Mouse (Mus musculus) testis, postnatal 10 days (tissue): ENCODE results near the gene Mettl7a3.
"Not testable (repeated sequence)": the region's sequence is repeated elsewhere in the genome, so short reads cannot be mapped to it uniquely, and the experiment has no call there.

Source experiments
- DNase-seq: peaks from one replicate; pipeline ENCODE4 v3.0.0; 2021; ENCODE audit warnings: low spot score

Mettl7a3 gene

GRCm38 (mm10) chr15:100334629-100335028 lies at the start of gene Mettl7a3:
Gene Mettl7a3 (plus strand): TSS chr15:100334929.
- no peak for DNase-seq

- DNase-seq = no peak
These were observed 45.7 kb upstream of the Mettl7a3 start for GRCm38 (mm10) chr15:100288980-100289379.

GRCm38 (mm10) chr15:100290858-100291257 lies 43.9 kb upstream of the Mettl7a3 start:
- no peak for DNase-seq

GRCm38 (mm10) chr15:100292326-100292725 lies 42.4 kb upstream of the Mettl7a3 start:
- no peak for DNase-seq

GRCm38 (mm10) chr15:100297856-100298255 lies 36.9 kb upstream of the Mettl7a3 start:
- DNase-seq = no peak

- no peak for DNase-seq
These were observed 34.2 kb upstream of the Mettl7a3 start for GRCm38 (mm10) chr15:100300499-100300898.

GRCm38 (mm10) chr15:100301556-100301955 lies 33.2 kb upstream of the Mettl7a3 start:
- DNase-seq = no peak

- no peak for DNase-seq
These were observed 31.2 kb upstream of the Mettl7a3 start for GRCm38 (mm10) chr15:100303428-100304018.

- peak; percentile 86 for DNase-seq
These were observed 30.4 kb upstream of the Mettl7a3 start, which contains the start of gene Mettl7a1 for GRCm38 (mm10) chr15:100304019-100304991. Gene Mettl7a1 (plus strand): TSS chr15:100304140.

- no peak for DNase-seq
These were observed 28.5 kb upstream of the Mettl7a3 start for GRCm38 (mm10) chr15:100306201-100306600.

- DNase-seq = not testable (repeated sequence)
These were observed 27.2 kb upstream of the Mettl7a3 start for GRCm38 (mm10) chr15:100307438-100308096.

- no peak for DNase-seq
These were observed 22.4 kb upstream of the Mettl7a3 start for GRCm38 (mm10) chr15:100312346-100312745.

GRCm38 (mm10) chr15:100314448-100315145 lies 20.1 kb upstream of the Mettl7a3 start:
- no peak for DNase-seq

- DNase-seq = not testable (repeated sequence)
These were observed 16.6 kb upstream of the Mettl7a3 start for GRCm38 (mm10) chr15:100318014-100318671.

- no peak for DNase-seq
These were observed 14.8 kb upstream of the Mettl7a3 start for GRCm38 (mm10) chr15:100319884-100320283.

GRCm38 (mm10) chr15:100320295-100320905 lies 14.3 kb upstream of the Mettl7a3 start:
- no peak for DNase-seq

- no peak for DNase-seq
These were observed 13.6 kb upstream of the Mettl7a3 start for GRCm38 (mm10) chr15:100321134-100321533.

- no peak for DNase-seq
These were observed 10.6 kb upstream of the Mettl7a3 start for GRCm38 (mm10) chr15:100324021-100324591.

GRCm38 (mm10) chr15:100325235-100325634 lies 9.5 kb upstream of the Mettl7a3 start:
- no peak for DNase-seq

GRCm38 (mm10) chr15:100328089-100328488 lies 6.6 kb upstream of the Mettl7a3 start:
- DNase-seq = not testable (repeated sequence)
